Mouse (Mus musculus) gastrocnemius, postnatal 36 days (tissue): Measurements from ENCODE around the gene Klra9. TPM values are rescaled to one million over a fixed set of nuclear protein-coding genes. Genes with fewer than 3 reads are reported as not detected.
"Not testable (repeated sequence)": the region's sequence is repeated elsewhere in the genome, so short reads cannot be mapped to it uniquely, and the experiment has no call there.

Source experiments
- DNase-seq, 2 experiments: peaks; one replicate each; pipeline ENCODE4 v3.0.0; 2022
- intact Hi-C: fragments of 180-260 bp; cut with DNase I; formaldehyde crosslinking; loops from one replicate; pipeline ENCODE4 v1.15.1; 2025
- long read RNA-seq, 2 experiments: library from polyadenylated mRNA; stranded (forward); transcript quantifications; one replicate each; pipeline ENCODE4 v2.0.0; 2021
- total RNA-seq, 2 experiments: library from RNA; stranded (reverse); gene quantifications; 2 replicates each; pipeline ENCODE4 v1.2.3; 2021

Klra9 gene
- under 1 TPM in 1 of 2 experiments, not detected in 1; 0.54 TPM for total RNA-seq
- long read RNA-seq, experiment 1 = 0 reads
- long read RNA-seq, experiment 2 = 0 reads

GRCm38 (mm10) chr6:130193012-130193411, at the start of gene Klra9:
Klra9 (minus strand) TSS chr6:130193112.
- intact Hi-C loops, DNase-seq: not testable (repeated sequence)

GRCm38 (mm10) chr6:130237536-130237935, 44.6 kb upstream of the Klra9 start:
- intact Hi-C loops = no loop called here
- no peak for DNase-seq

GRCm38 (mm10) chr6:130236635-130237034, 43.7 kb upstream of the Klra9 start:
- intact Hi-C loops = no loop called here
- DNase-seq = no peak

DNA sequence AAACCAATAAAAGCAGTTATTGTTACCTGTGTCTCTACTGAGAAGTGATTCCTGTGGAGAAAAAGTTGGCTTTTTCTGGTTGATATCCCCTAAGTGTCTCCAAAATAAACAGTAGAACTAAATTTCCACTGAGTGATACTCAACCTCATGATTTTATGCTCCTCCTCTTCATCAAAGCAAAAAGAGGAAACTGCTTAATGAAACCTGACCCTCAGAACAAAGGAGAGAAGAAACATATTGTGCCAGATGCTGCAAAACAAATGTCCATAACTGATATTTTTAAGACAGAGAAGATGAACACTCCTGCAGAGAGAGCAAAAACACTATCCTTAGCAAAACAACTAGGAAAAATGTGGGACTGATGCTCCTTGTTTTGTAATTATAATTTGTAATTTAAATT, 40.3 kb upstream of the Klra9 start, which contains the start of gene Klra7:
Klra7 (minus strand) TSS at position 101 of the 400 bp plus-strand sequence.
- DNase-seq = no peak
- intact Hi-C loops = no loop called here

DNA sequence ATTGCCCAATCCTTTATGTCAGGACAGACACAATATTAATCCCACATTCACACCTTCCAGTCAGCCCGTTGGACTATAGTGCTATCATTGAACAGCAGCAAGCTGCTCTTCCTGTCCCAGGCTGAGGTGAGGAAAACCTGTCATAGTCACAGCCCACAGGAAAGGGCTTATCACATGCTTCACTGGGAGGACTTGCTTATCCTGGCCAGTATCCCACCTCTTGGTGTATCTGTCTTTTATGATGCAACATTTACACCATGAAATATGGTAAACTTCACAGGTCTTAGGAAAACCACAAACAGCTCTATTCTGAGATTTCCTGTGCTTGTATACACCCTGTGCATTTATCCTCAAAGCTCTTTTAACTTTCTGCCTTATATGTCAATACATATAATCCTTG, 4.5 kb upstream of the Klra9 start:
- DNase-seq, intact Hi-C loops: not testable (repeated sequence)

DNA sequence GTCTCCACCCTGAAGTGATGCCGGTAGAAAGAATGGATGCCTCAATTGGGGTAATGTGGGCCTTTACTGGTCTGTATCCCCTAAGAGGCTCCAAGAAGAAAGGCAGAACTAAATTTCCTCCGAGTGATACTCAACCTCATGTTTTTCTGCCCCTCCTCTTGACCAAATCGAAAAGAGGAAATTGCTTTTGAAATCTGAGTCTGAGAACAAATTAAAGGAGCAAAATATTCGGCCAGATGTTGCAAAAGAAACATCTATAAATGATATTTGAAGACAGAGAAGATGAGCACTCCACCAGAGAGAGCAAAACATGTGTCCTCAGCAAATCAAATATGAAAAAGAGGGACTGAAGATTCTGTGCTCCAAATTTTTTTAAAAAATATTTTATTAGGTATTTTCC, 63.1 kb downstream of the Klra9 start, which contains the start of gene Klra8:
Klra8 (minus strand) TSS at position 101 of the 400 bp plus-strand sequence.
- intact Hi-C loops, DNase-seq: not testable (repeated sequence)

Other genes starting within 250 kb of the Klra9 start
- gene Klra6, start 166.2 kb downstream of the Klra9 start, total RNA-seq = not detected
- gene Klra4, start 125.8 kb downstream of the Klra9 start, total RNA-seq = not detected
- gene Klra8, start 63.2 kb downstream of the Klra9 start, total RNA-seq = not detected
- gene Klra7, start 40.2 kb upstream of the Klra9 start, total RNA-seq = not detected
- gene Klra10, start 88.8 kb upstream of the Klra9 start, total RNA-seq = not detected
- gene Klra3, start 144.5 kb upstream of the Klra9 start, total RNA-seq = not detected
- gene Klra1, start 193.8 kb upstream of the Klra9 start, total RNA-seq = not detected